Mouse (Mus musculus): ENCODE data around the gene Cnmd.
A peak's percentile ranks its signal among the peaks of the same experiment; 100 is the strongest.

Cnmd gene

GRCm38 (mm10) chr14:79662001-79662400 lies at the start of gene Cnmd:
Gene Cnmd (minus strand): TSS chr14:79662170.
- DNase-seq = no peak

DNA sequence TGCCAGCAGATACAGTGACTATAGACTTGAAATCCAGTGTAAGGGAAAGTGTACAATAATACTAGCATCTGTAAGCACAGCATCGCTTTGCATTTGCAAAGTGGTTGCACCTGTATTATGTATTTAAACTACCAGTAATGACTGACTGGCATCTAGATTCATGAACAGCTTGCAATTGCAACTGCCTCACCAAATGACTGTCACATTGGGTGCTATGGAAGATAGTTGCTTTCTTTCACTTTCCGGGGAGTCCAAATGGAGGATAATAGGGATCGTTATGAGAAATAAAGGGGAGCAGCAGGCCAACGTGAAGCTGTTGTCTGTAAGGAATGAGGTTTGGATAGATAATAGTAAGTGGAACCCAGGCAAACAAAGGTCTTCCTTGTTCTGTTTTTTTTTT lies 49.3 kb upstream of the Cnmd start:
- no peak for DNase-seq

DNA sequence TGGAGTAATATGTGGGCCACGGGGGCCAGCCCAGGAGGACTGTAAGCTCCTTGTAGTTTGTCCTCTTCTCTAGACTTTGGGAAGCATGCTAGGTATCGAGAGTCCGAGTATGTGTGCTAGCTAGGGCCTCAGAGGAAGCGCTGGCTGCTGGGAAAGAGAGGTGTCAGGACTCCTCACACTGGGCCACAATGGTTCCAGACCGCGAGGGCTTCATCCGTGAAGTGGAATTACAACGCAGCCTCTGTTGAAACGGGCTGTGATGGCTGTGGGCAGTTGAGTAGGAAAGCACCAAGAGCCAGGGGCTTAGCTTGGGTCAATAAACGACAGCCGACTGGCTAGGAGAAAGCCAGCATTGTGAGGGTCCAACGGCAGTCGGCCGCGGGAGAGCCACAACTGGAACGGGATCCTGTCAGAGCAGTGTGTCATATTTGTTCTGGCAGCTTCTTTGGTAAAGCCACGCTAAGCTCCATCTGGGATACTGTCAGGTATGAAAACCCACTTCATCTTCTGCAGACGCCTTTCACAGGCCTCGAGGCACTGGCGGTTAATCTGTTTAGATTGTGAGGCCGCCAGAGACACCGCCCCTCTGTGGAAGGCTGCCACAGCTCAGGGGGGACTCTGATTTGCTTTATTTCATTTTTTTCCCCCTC lies 41.7 kb upstream of the Cnmd start:
- no peak for DNase-seq

DNA sequence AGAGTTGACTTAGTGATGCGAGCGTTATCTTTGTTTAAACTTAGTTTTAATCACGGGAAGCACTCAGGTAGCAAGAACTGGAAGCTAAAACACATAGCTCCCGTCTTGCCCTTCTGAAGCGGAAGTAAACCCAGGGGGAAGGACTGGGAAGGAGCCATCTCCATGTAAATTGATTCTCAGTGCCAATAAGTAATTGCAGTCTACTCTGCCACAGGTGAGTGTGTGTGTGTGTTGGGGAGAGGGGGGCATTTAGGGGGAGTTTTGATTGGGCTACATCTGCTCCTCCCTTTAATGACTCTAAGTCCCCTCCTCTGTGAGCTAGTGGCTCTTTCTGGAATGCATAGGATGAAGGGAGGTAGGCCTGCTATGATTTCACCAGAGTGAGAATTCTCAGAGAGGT lies 39.6 kb upstream of the Cnmd start:
- DNase-seq = no peak

GRCm38 (mm10) chr14:79701054-79701453 lies 39.1 kb upstream of the Cnmd start:
- no peak for DNase-seq

DNA sequence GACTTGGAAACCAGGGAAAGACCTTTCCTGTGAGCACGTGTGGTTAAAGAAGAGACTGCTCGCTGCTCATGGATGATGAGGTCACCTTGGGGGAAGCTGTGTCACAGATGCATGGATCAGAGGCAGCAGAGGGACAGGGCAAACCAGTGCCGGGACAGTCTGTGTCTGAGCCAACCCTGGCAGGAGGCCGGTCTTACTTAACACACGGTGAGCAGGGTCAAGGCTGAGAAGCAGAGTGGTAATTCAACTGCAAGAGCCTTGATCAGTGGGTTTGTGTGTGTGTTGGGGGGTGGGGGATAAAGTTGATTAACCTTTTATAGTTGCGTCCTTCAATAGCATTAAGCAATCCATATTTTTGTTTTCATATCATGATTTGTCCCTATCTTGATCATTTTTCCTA lies 37.4 kb upstream of the Cnmd start:
- no peak for DNase-seq

GRCm38 (mm10) chr14:79690068-79690844 lies 28.3 kb upstream of the Cnmd start:
- DNase-seq = no peak

DNA sequence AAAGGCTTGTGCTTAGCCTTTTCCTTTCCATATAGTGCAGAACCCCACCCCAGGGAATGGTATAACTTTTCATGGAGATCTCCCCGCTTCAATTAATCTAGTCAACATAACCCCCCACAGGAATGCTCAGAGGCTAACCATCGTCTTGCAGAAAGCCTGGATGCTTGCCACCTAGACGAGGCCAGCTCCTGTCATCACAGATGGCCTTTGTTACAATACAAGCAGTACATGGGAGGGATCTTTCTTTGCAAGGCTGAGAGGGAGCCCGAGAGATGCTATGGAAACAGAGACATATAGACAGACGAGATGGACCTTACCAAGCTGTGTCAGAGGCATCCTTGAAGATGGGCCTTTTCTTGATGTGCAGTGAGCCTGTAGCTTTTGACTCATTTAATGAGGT lies 18.7 kb upstream of the Cnmd start:
- peak; percentile 7 for DNase-seq

DNA sequence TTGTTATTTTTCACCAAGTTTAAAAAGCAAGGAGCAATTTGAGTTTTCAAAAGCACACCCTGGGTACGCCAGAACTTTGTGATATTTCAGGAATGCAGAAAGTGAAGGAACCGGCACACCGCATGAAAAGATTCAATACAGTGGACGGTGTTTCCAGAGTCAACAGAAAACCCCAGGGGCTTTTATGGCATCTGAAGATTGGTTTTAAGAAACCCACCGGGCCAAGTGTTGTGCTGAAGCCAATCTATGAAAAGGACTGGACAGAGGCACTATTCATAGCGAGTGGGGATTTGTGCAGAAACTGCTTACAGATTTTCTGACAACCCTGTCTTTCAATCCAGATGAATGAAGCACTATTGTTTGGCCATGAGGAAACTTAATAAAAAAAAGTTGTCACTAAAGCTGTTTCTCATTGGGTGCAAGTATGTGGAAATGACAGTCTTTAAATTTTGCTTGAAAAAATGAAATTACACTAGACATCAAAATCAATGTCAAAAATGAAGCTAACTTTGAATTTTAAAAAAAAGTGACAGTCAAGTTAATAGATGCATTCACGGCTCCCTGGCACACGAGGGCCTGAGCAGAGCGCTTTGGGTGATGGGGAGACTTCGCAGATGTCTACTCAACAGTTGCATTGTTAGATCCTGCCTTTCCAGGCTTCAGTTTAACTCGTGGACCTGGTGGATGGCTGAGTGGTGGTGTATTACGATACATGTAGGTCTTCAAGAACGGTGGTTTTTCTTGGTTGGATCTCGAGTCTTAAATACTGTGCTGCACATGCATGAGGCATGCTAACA lies 16.1 kb upstream of the Cnmd start:
- peak; percentile 3 for DNase-seq

DNA sequence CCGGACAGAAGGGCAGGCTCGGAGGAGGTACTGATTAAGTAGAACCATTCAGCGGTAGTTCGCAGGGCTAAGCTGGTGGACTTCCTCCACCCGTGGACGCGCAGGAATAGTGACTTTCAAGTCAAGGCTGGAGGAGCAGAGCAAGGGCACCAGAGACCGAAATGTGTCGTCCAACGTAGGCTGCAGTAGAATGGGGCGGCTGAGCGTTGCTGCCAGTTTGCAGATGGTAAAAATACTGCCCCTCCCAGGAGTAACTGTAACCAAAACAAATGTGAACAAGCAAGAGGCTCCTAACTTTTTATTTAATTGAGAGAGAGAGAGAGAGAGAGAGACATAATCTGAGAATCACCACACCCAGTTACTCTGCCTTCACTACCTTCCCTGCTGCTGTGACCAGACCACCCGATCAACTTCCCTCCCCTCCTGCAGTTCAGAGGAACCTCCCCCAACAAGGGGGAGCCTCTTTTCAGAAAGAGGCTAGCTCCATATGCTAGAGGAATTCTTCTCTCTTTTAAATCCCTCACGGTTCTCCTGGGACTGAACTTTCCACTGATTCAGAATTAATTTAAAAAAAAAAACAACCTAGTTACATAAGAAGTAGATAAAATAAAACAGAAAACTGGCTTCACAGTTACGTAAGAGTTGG lies 15.3 kb upstream of the Cnmd start:
- DNase-seq = no peak

- no peak for DNase-seq
Measured at GRCm38 (mm10) chr14:79673083-79674013, 11.4 kb upstream of the Cnmd start.

- DNase-seq = no peak
Measured at GRCm38 (mm10) chr14:79672567-79672966, 10.6 kb upstream of the Cnmd start.

DNA sequence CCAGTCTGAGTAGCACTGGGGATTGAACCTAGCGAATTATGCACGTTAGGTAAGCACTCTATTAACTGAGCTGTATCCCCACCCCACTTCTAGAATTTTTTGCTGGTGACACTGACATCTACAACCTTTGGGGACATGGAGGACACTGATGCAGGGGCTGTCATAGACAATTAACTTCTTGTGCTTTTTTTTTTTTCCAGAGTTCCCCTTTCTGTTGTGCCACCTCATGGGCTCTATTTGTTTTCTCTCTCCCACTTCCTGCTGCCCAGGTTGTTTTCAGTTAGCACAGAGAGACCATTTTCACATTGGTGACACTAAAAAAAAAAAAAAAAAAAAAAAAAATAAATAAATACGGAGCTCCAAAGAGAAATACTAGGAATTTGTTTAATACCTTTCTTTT lies 9.0 kb upstream of the Cnmd start:
- no peak for DNase-seq

DNA sequence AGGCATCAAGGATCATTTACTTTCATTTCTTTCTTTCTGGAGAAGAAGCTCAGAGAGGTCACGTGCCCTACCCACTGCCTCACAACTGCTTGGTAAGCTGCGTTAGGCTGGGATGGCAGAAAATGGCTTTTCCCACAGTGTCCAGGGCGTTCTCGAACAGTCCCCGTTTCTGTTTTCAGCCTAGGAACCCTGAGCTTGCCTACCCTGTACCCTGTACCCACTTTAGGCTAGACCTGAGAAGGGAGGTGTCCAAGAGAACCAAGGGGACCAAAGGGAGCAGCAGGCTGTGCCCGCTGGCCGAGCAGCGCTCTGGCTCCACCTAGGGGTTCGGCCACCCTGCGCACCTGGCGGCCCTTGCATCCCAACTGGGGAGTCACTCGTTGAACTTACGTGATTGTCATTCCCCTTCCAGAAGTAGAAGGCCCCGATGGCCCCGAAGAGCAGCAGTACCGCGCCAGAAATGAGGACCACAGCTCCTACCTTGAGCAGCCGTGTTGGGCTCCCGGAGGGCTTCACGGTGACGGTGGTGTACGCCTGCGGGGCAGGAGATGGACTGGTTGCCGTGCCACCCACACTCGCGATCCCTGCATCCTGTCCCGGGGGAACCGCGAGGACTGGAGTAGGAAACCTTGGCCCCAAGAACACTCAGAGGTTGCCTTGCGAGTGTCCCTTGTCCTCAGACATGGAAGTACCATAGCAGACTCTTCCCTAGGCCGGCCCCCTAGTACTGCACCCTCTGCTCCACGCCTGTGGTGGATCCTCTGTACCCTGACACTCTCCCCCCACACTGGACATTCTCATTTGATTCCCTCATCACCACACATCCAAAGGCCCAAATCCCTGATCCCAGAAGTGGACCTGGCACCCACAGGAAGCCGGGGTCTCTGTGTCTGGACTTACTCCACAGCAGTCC lies 709 bp downstream of the Cnmd start:
- DNase-seq = peak; percentile 76

GRCm38 (mm10) chr14:79660467-79660866 lies 1.5 kb downstream of the Cnmd start:
- DNase-seq = peak; percentile 24

GRCm38 (mm10) chr14:79658748-79659508 lies 3.0 kb downstream of the Cnmd start:
- no peak for DNase-seq

DNA sequence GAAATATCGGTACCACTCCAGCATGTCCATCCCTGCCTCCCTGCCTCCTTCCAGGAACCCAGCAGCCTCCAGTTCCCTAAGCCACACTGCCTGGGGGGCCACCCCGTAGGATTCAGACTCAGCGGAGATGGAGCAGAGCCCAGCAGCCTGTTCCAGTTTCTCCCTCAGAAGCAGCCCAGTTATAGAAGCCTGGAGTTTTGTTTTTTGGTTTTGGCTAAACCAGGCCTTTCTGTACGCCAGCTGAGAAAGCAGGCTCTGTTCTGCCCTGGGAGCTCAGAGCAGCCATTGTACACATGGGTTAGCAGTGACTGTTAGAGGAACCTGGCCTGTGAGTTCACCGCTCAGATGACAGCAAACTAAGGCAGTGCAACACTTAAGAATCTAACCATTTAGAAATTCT lies 3.7 kb downstream of the Cnmd start:
- DNase-seq = no peak

- DNase-seq = no peak
Measured at GRCm38 (mm10) chr14:79652654-79653053, 9.3 kb downstream of the Cnmd start.

GRCm38 (mm10) chr14:79649680-79650079 lies 12.3 kb downstream of the Cnmd start:
- no peak for DNase-seq

- no peak for DNase-seq
Measured at GRCm38 (mm10) chr14:79645378-79645777, 16.6 kb downstream of the Cnmd start.
